Mouse (Mus musculus): Measurements from ENCODE around the gene BC004004. TPM values are rescaled to one million over a fixed set of nuclear protein-coding genes. Genes with fewer than 3 reads are reported as not detected.

Gene BC004004
- total and polyA plus RNA-seq, 3 experiments, result 81.8 to 86.3 TPM; not detected in 1

GRCm38 (mm10) chr17:29327691-29328090 lies 59.1 kb downstream of the BC004004 start:
- Histone ChIP-seq H3K4me1 (ENCODE audit: control insufficient read depth in 1 of 2, insufficient read depth in 2 of 2, low read length in 2 of 2) (peaks cover 2 to 12% of the 10 kb centered on the region in 2 experiments; a peak in 3 of 4 replicates), H3K79me2 (ENCODE audit: control insufficient read depth, insufficient read depth, low read length, poor library complexity) (no peaks in the 10 kb centered on the region), H3K9ac (ENCODE audit: control insufficient read depth, low read depth, low read length, poor library complexity, severe bottlenecking) (no peak overlapping the region), H3K27ac (ENCODE audit: control insufficient read depth, low read depth, low read length) (no peak overlapping the region), H3K9me3 (replicated peaks; ENCODE audit: insufficient read depth, low read length) (no peaks in the 10 kb centered on the region), H3K36me3 (ENCODE audit: control insufficient read depth in 1 of 2, insufficient read depth in 2 of 2, low read length in 2 of 2) (peaks cover 0 to 10% of the 10 kb centered on the region in 2 experiments; a peak in 2 of 4 replicates), H3K4me3 (ENCODE audit: control insufficient read depth in 1 of 2, insufficient read depth in 1 of 2, low read depth in 2 of 2, low read length in 2 of 2) (no peak overlapping the region), H3K27me3 (ENCODE audit: control insufficient read depth in 1 of 2, insufficient read depth in 2 of 2, low read length in 2 of 2) (no peaks in the 10 kb centered on the region)
- DNase-seq (ENCODE audit: low read depth, low spot score), result no peak
- no peak for TF ChIP-seq POLR2AphosphoS5 (IDR thresholded peaks at IDR 0.05; ENCODE audit: borderline replicate concordance, low read depth, low read length)
- no peak for TF ChIP-seq KAT2A (conservative IDR thresholded peaks at IDR 0.05; ENCODE audit: low read depth, low read length)
- no peak for TF ChIP-seq ZC3H11A (IDR thresholded peaks at IDR 0.05; ENCODE audit: low read depth, low read length)
- TF ChIP-seq CTCF (IDR thresholded peaks at IDR 0.05 in 2 of 3, conservative IDR thresholded peaks at IDR 0.05 in 1 of 3; ENCODE audit: control insufficient read depth in 1 of 3, insufficient read depth in 1 of 3, low read depth in 2 of 3, low read length in 3 of 3, poor library complexity in 1 of 3, severe bottlenecking in 1 of 3), result no peak
- no peak for TF ChIP-seq ZKSCAN1 (IDR thresholded peaks at IDR 0.05; ENCODE audit: low read depth, low read length)
- TF ChIP-seq HCFC1 (IDR thresholded peaks at IDR 0.05; ENCODE audit: low read depth, low read length), result no peak
- TF ChIP-seq MEF2A (IDR thresholded peaks at IDR 0.05; ENCODE audit: extremely low read depth, insufficient replicate concordance, low read depth, low read length, poor library complexity, severe bottlenecking), result no peak
- TF ChIP-seq SIN3A (IDR thresholded peaks at IDR 0.05; ENCODE audit: low read length), result no peak
- no peak for TF ChIP-seq E2F4 (IDR thresholded peaks at IDR 0.05; ENCODE audit: borderline replicate concordance, low read depth, low read length)
- TF ChIP-seq MAZ (IDR thresholded peaks at IDR 0.05; ENCODE audit: low read depth, low read length), result no peak
- TF ChIP-seq ELF1 (IDR thresholded peaks at IDR 0.05; ENCODE audit: low read depth, low read length), result no peak
- TF ChIP-seq USF1 (IDR thresholded peaks at IDR 0.05; ENCODE audit: low read depth, low read length), result no peak
- no peak for TF ChIP-seq USF2 (IDR thresholded peaks at IDR 0.05; ENCODE audit: borderline replicate concordance in 1 of 2, insufficient read depth in 1 of 2, low read depth in 1 of 2, low read length in 2 of 2)
- no peak for TF ChIP-seq ZNF384 (IDR thresholded peaks at IDR 0.05; ENCODE audit: low read depth, low read length)
- TF ChIP-seq RCOR1 (IDR thresholded peaks at IDR 0.05; ENCODE audit: low read depth, low read length), result no peak

GRCm38 (mm10) chr17:29330221-29330620 lies 61.6 kb downstream of the BC004004 start:
- Histone ChIP-seq H3K27me3 (ENCODE audit: control insufficient read depth in 1 of 2, insufficient read depth in 2 of 2, low read length in 2 of 2) (no peaks in the 10 kb centered on the region), H3K4me3 (ENCODE audit: control insufficient read depth in 1 of 2, insufficient read depth in 1 of 2, low read depth in 2 of 2, low read length in 2 of 2) (no peak overlapping the region), H3K27ac (ENCODE audit: control insufficient read depth, low read depth, low read length) (no peak overlapping the region), H3K4me1 (ENCODE audit: control insufficient read depth in 1 of 2, insufficient read depth in 2 of 2, low read length in 2 of 2) (no peaks in the 10 kb centered on the region), H3K79me2 (ENCODE audit: control insufficient read depth, insufficient read depth, low read length, poor library complexity) (no peaks in the 10 kb centered on the region), H3K9ac (ENCODE audit: control insufficient read depth, low read depth, low read length, poor library complexity, severe bottlenecking) (no peak overlapping the region), H3K36me3 (ENCODE audit: control insufficient read depth in 1 of 2, insufficient read depth in 2 of 2, low read length in 2 of 2) (no peaks in the 10 kb centered on the region; a peak in 1 of 4 replicates), H3K9me3 (replicated peaks; ENCODE audit: insufficient read depth, low read length) (no peaks in the 10 kb centered on the region)
- TF ChIP-seq ZKSCAN1 (IDR thresholded peaks at IDR 0.05; ENCODE audit: low read depth, low read length) (no peak), POLR2AphosphoS2 (IDR thresholded peaks at IDR 0.05; ENCODE audit: low read length) (no peak), POLR2AphosphoS5 (IDR thresholded peaks at IDR 0.05; ENCODE audit: borderline replicate concordance, low read depth, low read length) (no peak), GATA1 (IDR thresholded peaks at IDR 0.05; ENCODE audit: low read depth, low read length) (no peak), KAT2A (conservative IDR thresholded peaks at IDR 0.05; ENCODE audit: low read depth, low read length) (no peak), NELFE (IDR thresholded peaks at IDR 0.05; ENCODE audit: low read depth, low read length) (no peak), MAZ (IDR thresholded peaks at IDR 0.05; ENCODE audit: low read depth, low read length) (no peak), MXI1 (IDR thresholded peaks at IDR 0.05; ENCODE audit: low read depth, low read length) (no peak)
- DNase-seq (ENCODE audit: low read depth, low spot score), result no peak

All from MEL (cell line).